ENCODE assay signal across 11 mouse cellular contexts in genomic region chr3:38116071-38116787, GRCm38 (mm10).
A peak's percentile ranks its signal among the peaks of the same experiment; 100 is the strongest.
DNase-seq lines count a peak whose midpoint lies in the region; ATAC-seq and TF ChIP-seq lines count a peak whose summit lies in the region.
"Had no signal": no experiment of that assay in that cellular context is flagged by ENCODE, and none has a peak within 500 bp of the region (broad histone marks: within the 10 kb centered on the region; RNA-seq: fewer than 3 reads in every experiment).

No protein-coding gene starts in this region.

- 9% methylated on average over 7 of the region's 7 CpGs for WGBS in spleen, adult 2 months
- 13% methylated on average over 7 of the region's 7 CpGs for WGBS in kidney, postnatal 0 days

- H3K36me3 ChIP-seq in spleen, adult 2 months (ENCODE audit: control insufficient read depth, insufficient read depth, low read length) = no peaks in the 10 kb centered on the region
- no peaks in the 10 kb centered on the region for H3K36me3 ChIP-seq in kidney, postnatal 0 days (ENCODE audit: insufficient read depth, low read length)
- H3K36me3 ChIP-seq: G1E had no signal

- H3K27ac ChIP-seq in spleen, adult 2 months (ENCODE audit: insufficient read depth, low read length) = 0 out of 2 replicates have a peak overlapping the region, but pooled peaks have one; percentile 32
- peak overlapping the region; percentile 63 for H3K27ac ChIP-seq in kidney, postnatal 0 days

- peak; percentile 46 for ATAC-seq in kidney, postnatal 0 days (replicated peaks; ENCODE audit: low FRiP score, low read depth)
- ATAC-seq in erythroblast, adult 5-6 weeks (replicated peaks; ENCODE audit: low FRiP score, poor library complexity, severe bottlenecking) = no peak

- H3K4me3 ChIP-seq in spleen, adult 2 months (ENCODE audit: extremely low read depth, insufficient read depth, insufficient read length) = no peak overlapping the region
- no peak overlapping the region for H3K4me3 ChIP-seq in kidney, postnatal 0 days (replicated peaks; ENCODE audit: low read depth, low read length)

- H3K9me3 ChIP-seq in kidney, postnatal 0 days (replicated peaks; ENCODE audit: low read length) = no peaks in the 10 kb centered on the region
- H3K9me3 ChIP-seq: G1E had no signal

- H3K9ac ChIP-seq in kidney, postnatal 0 days (ENCODE audit: low read depth, low read length) = no peak overlapping the region

- TF ChIP-seq POLR2A in spleen, adult 2 months (IDR thresholded peaks at IDR 0.05; ENCODE audit: low read depth, low read length) = no peak

- 0 out of 2 replicates have a peak overlapping the region, but pooled peaks have one; percentile 5 for H3K4me2 ChIP-seq in kidney, postnatal 0 days (ENCODE audit: low read length)

- H3K4me1 ChIP-seq in spleen, adult 2 months (ENCODE audit: control insufficient read depth, insufficient read depth, insufficient read length) = peaks cover 11% of the 10 kb centered on the region
- H3K4me1 ChIP-seq in kidney, postnatal 0 days (replicated peaks; ENCODE audit: insufficient read depth, low read length) = peaks cover 7% of the 10 kb centered on the region; the same call in 1 of the 2 replicates

- TF ChIP-seq CTCF in spleen, adult 2 months (IDR thresholded peaks at IDR 0.05; ENCODE audit: extremely low read depth, insufficient read depth, insufficient read length, insufficient replicate concordance) = no peak
- peak; percentile 66 for TF ChIP-seq CTCF in kidney, postnatal 0 days (IDR thresholded peaks at IDR 0.05; ENCODE audit: low read depth)

- H3K27me3 ChIP-seq in spleen, adult 2 months (ENCODE audit: control insufficient read depth, insufficient read depth, low read length) = no peaks in the 10 kb centered on the region
- H3K27me3 ChIP-seq in kidney, postnatal 0 days (ENCODE audit: insufficient read depth, low read length) = no peaks in the 10 kb centered on the region

- intact Hi-C loops in heart, postnatal 10 days (cut with DNase I) = loop anchor here (10.0 kb wide), 2 partner anchors 481 to 641 kb away; partner anchors contain the start of gene Spry1
- intact Hi-C loops in gastrocnemius, postnatal 14 days (cut with DNase I; ENCODE audit: low total_unique reads) = no loop called here

- peak; percentile 36 for DNase-seq in heart, adult 8-10 months (ENCODE audit: low spot score)
- no peak for DNase-seq in heart, postnatal 10 days
- peak in 1 of 2 experiments; percentile 10 for DNase-seq in spleen, adult 2 months (ENCODE audit: low read depth in 1 of 2, low spot score in 2 of 2)
- no peak for DNase-seq in spleen, adult 18-20 months
- DNase-seq in kidney, postnatal 0 days (ENCODE audit: low spot score) = peak; percentile 95
- DNase-seq in yolk sac, embryonic 10.5 days (ENCODE audit: low spot score) = peak; percentile 49
- DNase-seq in gastrocnemius, postnatal 14 days = no peak
- DNase-seq: adrenal gland, postnatal 14 days; right cerebral cortex, postnatal 14 days had no signal

Comparison
In these comparisons a context has a peak if more than half of its experiments do, and no peak if none do; other contexts are left out.
1. DNase-seq: peak in heart, adult 8-10 months (single experiment), kidney, postnatal 0 days (single experiment) and yolk sac, embryonic 10.5 days (single experiment); none in heart, postnatal 10 days (0 of 2), spleen, adult 18-20 months (0 of 2) and gastrocnemius, postnatal 14 days (single experiment).